Mouse (Mus musculus): ENCODE results near the gene Lax1.

GRCm38 (mm10) chr1:133660466-133661202 lies 29.3 kb downstream of the Lax1 start, which contains the start of gene Zbed6:
- TF ChIP-seq GATA1 (IDR thresholded peaks at IDR 0.05; ENCODE audit: low read length) (no peak), TAL1 (IDR thresholded peaks at IDR 0.05; ENCODE audit: low read length) (no peak)
